In genomic region chr14:109874230-109874629, GRCm38 (mm10) we compare ENCODE assay signal across 10 mouse cellular contexts.
DNase-seq lines count a peak whose midpoint lies in the region; ATAC-seq and TF ChIP-seq lines count a peak whose summit lies in the region.
"Had no signal": no experiment of that assay in that cellular context is flagged by ENCODE, and none has a peak within 500 bp of the region (broad histone marks: within the 10 kb centered on the region; RNA-seq: fewer than 3 reads in every experiment).

No protein-coding gene starts in this region.

- no peak for ATAC-seq in midbrain, postnatal 0 days (ENCODE audit: low FRiP score)
- ATAC-seq in inflammation-experienced regulatory T-cells, adult 6 months, result no peak

- no peaks in the 10 kb centered on the region for H3K27me3 ChIP-seq in midbrain, postnatal 0 days (ENCODE audit: insufficient read depth, low read length)
- H3K27me3 ChIP-seq: heart, embryonic 15.5 days had no signal

- 9% methylated on average over 1 of the region's 1 CpGs for WGBS in midbrain, postnatal 0 days

- no peak overlapping the region for H3K9ac ChIP-seq in midbrain, postnatal 0 days (replicated peaks; ENCODE audit: low read length, poor library complexity, severe bottlenecking)
- H3K9ac ChIP-seq: heart, embryonic 15.5 days had no signal

- H3K36me3 ChIP-seq in midbrain, postnatal 0 days (ENCODE audit: insufficient read depth, low read length), result no peaks in the 10 kb centered on the region
- H3K36me3 ChIP-seq: heart, embryonic 15.5 days had no signal

- no peaks in the 10 kb centered on the region for H3K9me3 ChIP-seq in midbrain, postnatal 0 days (ENCODE audit: low read length)
- H3K9me3 ChIP-seq: heart, embryonic 15.5 days had no signal

- peak; percentile 61 for TF ChIP-seq CTCF in gastrocnemius, adult 2 months (IDR thresholded peaks at IDR 0.05)
- peak; percentile 77 for TF ChIP-seq CTCF in left cerebral cortex, adult 2 months (IDR thresholded peaks at IDR 0.05)
- peak; percentile 90 for TF ChIP-seq CTCF in midbrain, postnatal 0 days (IDR thresholded peaks at IDR 0.05)

- H3K4me3 ChIP-seq in gastrocnemius, adult 2 months, result no peak overlapping the region
- H3K4me3 ChIP-seq in left cerebral cortex, adult 2 months, result no peak overlapping the region
- no peak overlapping the region for H3K4me3 ChIP-seq in midbrain, postnatal 0 days (ENCODE audit: low read depth, low read length)
- H3K4me3 ChIP-seq: heart, embryonic 15.5 days; myocyte had no signal

- no peak overlapping the region for H3K27ac ChIP-seq in gastrocnemius, adult 2 months
- H3K27ac ChIP-seq in left cerebral cortex, adult 2 months, result no peak overlapping the region
- H3K27ac ChIP-seq in midbrain, postnatal 0 days (ENCODE audit: low read depth, low read length), result no peak overlapping the region
- H3K27ac ChIP-seq: heart, embryonic 15.5 days had no signal

- H3K4me1 ChIP-seq in midbrain, postnatal 0 days (ENCODE audit: insufficient read depth, low read length), result no peaks in the 10 kb centered on the region
- H3K4me1 ChIP-seq: heart, embryonic 15.5 days had no signal

- no peak for DNase-seq in gastrocnemius, adult 2 months
- no peak for DNase-seq in gastrocnemius, postnatal 14 days
- DNase-seq in A20 (ENCODE audit: low read depth, low spot score), result peak; percentile 68
- DNase-seq in cerebellum, adult 9-10 months, result peak; percentile 19
- peak; percentile 4 to 46 for DNase-seq in frontal cortex, postnatal 25 days (ENCODE audit: low spot score in 2 of 2)
- peak; percentile 22 to 49 for DNase-seq in left cerebral cortex, adult 2 months (ENCODE audit: extremely low spot score in 1 of 2, low spot score in 2 of 2)
- DNase-seq in midbrain, postnatal 0 days (ENCODE audit: low spot score), result peak; percentile 74

- no peak overlapping the region for H3K4me2 ChIP-seq in midbrain, postnatal 0 days (ENCODE audit: low read depth, low read length, poor library complexity, severe bottlenecking)
- H3K4me2 ChIP-seq: heart, embryonic 15.5 days had no signal

- intact Hi-C loops in gastrocnemius, adult 2 months (cut with DNase I), result no loop called here
- intact Hi-C loops in gastrocnemius, postnatal 14 days (cut with DNase I; ENCODE audit: low total_unique reads), result no loop called here
- intact Hi-C loops in left cerebral cortex, adult 2 months (cut with DNase I), result loop anchor here (2.0 kb wide), 1 partner anchor 889 kb away; no protein-coding TSS in a partner anchor

Comparison
In these comparisons a context has a peak if more than half of its experiments do, and no peak if none do; other contexts are left out.
1. DNase-seq: peak in A20 (single experiment), cerebellum, adult 9-10 months (single experiment), frontal cortex, postnatal 25 days (2 of 2), left cerebral cortex, adult 2 months (2 of 2) and midbrain, postnatal 0 days (single experiment); none in gastrocnemius, adult 2 months (single experiment) and gastrocnemius, postnatal 14 days (single experiment).
2. Peak in every context shown above with its lines, with median percentiles within 50 percentile points of each other: CTCF ChIP-seq.